Mouse (Mus musculus) urinary bladder, postnatal 10 days (tissue): ENCODE results near the gene Lcor.

ENCODE experiments used
- DNase-seq: peaks from one replicate; pipeline ENCODE4 v3.0.0; 2022; ENCODE audit warnings: low spot score

Gene Lcor

GRCm38 (mm10) chr19:41568791-41569190 is 86.4 kb downstream of the Lcor start:
- DNase-seq = no peak

DNA sequence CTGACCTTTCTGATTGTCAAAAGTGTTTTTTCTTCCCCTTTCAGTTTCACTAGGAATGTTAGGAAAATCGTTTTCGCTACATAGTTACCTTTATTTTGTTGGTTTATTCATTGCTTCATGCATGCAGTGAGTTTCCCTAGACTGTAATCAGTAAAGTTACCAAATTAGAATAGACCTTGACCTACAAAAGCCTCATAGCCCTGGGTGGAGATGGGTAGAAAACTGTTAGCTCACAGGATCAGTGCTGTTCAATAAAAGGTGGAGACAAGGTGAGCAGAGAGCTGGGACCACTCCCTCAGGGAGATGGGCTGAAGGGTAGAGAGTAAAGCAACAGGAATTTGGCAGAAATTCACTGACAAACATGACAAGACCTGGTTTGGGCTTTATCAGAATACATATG is 91.3 kb downstream of the Lcor start:
- DNase-seq = no peak

- no peak for DNase-seq
These were observed 95.1 kb downstream of the Lcor start for GRCm38 (mm10) chr19:41577576-41577975.

DNA sequence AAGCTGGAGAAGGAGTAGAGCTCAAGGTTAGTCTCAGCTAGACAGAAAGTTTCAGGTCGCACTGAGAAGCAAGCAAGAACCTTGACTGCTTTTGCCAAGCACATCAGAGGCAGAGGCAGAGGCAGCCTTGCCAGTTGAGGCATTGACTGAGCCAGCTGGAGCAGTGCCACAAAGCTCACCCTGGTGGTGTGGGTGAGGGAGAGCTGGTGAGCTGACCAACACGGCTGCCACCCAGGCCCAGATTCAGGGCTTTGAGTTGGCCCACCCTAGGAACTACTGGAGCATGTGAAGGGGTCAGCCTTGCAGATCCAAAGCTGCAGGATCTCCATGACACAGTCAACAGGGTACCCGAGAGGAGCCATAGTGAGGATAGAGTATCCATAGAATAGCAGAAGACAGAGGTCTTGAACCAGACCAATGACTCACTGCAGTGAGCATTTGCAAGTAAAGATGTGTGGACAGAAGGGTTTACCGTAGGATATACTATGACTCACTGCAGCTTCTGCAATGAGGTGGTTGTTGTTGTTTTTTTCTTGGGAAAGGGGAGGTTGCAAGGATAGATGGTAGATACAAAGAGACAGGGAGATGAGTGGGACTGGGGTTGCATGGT is 97.0 kb downstream of the Lcor start:
- no peak for DNase-seq

GRCm38 (mm10) chr19:41581706-41582420 is 99.4 kb downstream of the Lcor start, which contains the start of gene Gm340:
Gm340 (plus strand) TSS chr19:41582370.
- DNase-seq = no peak

- no peak for DNase-seq
These were observed 100.6 kb downstream of the Lcor start for GRCm38 (mm10) chr19:41582918-41583514.

DNA sequence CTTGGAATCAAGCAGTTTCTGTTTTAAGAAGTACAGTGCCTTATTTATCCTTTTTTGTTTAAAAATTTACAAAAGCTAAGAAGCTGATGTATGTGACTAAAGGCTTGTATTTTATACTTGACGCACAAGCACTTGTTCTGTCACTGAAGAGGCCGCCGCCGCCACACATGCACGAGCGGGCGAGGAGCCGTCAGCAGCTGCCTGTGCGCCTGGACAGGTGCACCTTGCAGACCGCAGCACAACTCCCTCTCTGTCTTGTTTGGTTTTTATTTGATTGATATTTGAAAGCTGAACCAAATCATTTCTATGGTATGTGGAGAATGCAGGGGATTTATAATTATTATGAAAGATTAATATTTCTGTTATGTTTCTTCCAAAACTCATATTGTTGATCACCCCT is 104.3 kb downstream of the Lcor start:
- DNase-seq = no peak

GRCm38 (mm10) chr19:41587431-41588222 is 105.2 kb downstream of the Lcor start:
- no peak for DNase-seq

DNA sequence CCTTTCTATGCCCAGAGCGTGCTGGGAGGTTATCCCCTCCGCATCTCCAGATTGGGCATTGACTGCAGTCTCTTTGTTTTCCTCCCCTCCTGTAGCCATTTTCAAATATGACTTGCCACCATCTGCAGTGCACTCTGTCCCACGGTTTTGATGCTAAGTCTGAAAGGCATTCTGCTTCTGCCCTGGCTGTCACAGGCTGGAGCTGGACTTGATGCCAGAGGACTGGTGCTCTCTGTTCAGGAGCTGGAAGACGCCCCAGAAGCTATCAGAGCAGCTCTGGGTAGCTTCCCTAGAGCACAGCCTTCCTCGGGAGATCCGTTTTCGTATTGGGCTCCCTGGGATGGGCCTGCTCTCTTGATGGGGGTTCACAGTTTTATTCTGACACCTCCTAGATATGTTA is 106.6 kb downstream of the Lcor start:
- DNase-seq = no peak

DNA sequence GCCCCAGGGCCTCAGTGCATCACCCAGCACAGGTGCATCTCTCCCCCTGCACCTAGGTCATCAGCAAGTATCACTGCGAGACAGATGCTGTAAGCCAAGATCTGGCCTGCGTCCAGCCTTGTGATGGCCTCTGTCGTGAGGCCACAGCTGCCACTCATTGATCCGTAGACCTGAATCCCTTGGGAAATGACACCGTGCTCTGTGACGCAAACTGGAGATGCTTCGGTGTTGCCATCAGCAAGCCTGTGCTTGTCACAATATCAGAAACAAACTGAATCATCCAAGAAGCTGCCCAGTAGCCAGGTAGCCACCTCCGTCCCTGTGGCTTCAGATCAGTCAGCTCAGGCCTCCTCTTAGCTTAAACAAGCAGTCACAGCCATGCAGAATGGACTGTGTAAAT is 107.2 kb downstream of the Lcor start:
- no peak for DNase-seq

GRCm38 (mm10) chr19:41591808-41592207 is 109.4 kb downstream of the Lcor start:
- DNase-seq = no peak

- DNase-seq = no peak
These were observed 114.9 kb downstream of the Lcor start for GRCm38 (mm10) chr19:41597170-41597894.

DNA sequence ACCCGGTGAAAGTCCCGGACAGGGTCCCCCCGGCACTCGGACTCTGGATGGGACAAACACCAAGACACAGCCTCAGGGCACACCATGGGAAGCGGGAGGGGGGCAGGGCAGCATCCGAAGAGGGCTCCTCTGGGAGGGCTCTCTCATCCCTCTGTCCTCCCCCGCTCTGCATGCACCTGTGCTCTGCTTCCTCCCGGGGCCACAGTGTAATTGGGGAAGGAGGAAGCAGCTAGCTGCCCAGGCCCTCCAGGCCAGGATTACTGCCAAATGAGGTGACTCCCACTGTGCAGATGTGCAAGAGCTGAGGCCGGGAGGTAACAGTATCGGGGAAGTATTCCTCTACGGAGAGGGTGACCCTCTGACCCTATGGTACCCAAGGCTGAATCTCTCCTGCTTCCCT is 118.2 kb downstream of the Lcor start:
- no peak for DNase-seq

GRCm38 (mm10) chr19:41606208-41606987 is 124.0 kb downstream of the Lcor start:
- no peak for DNase-seq

DNA sequence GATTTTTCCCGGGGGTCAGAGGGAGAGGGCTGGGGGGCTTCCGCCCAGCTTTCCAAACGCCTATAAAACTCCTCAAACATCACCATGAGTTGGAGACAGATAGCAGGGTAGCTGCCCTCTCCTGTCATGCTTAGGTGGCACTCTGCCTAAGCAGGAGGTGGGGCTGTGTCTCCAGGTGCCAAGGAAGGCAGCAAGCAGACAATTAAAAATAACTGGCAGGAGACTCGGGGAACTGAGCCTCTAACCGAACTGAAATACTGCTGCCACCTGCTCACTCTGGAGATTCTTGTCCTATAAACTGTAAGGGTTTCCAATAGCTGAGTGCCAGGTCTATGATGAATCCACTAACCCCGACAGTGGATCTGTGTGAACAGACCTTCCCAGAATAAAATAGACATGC is 129.2 kb downstream of the Lcor start:
- no peak for DNase-seq
